Comparison of ENCODE assay signal across 8 mouse cellular contexts in the genomic region with DNA sequence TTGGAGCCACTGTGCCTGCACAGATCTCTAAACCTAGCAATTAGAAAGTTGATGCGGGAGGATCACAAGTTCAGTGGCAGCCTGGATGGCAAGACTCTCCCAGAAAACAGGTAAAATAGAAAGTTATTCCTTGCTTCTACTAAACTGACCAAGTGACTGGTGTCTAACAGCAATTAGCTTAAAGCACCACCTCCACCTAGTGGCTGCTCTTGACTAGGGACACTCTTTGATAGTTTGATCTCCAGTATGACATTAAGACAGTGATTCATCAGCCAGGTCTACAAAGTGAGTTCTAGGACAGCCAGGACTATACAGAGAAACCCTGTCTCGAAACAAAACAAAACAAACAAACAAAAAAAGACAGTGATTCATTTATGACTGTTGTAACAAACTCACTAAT. TPM values are rescaled to one million over a fixed set of nuclear protein-coding genes. Genes with fewer than 3 reads are reported as not detected.
A peak's percentile ranks its signal among the peaks of the same experiment; 100 is the strongest.
DNase-seq lines count a peak whose midpoint lies in the region; ATAC-seq lines count a peak whose summit lies in the region.

No protein-coding gene starts in this region.

- peak; percentile 21 for DNase-seq in heart, postnatal 4 days
- no peak for DNase-seq in heart, adult 9 months (ENCODE audit: low spot score in 2 of 2)
- DNase-seq in B cell, adult 2 months: peak; percentile 43 to 54
- DNase-seq in R1 (ENCODE audit: low read depth, low spot score): peak; percentile 75
- DNase-seq in kidney, postnatal 10 days: peak; percentile 55
- DNase-seq in layer of hippocampus, postnatal 14 days (ENCODE audit: low spot score in 2 of 2): no peak
- no peak for DNase-seq in urinary bladder, postnatal 25 days (ENCODE audit: low spot score)

- no peak for ATAC-seq in activated CD4-positive, CD25-positive, alpha-beta regulatory T cell, adult 4 months

RNA-seq across cellular contexts. Expression of gene Arl1, which starts 5.3 kb away (rescaled TPM):
- total RNA-seq in heart, postnatal 4 days (2021): 10 to 100 TPM; 92.5 to 99.5 TPM
- 10 to 100 TPM; 50.0 to 64.7 TPM for polyA plus RNA-seq in activated CD4-positive, CD25-positive, alpha-beta regulatory T cell, adult 4 months (2017; shearing (Covaris generic))
- 100 to 1,000 TPM; 124 to 129 TPM for total RNA-seq in layer of hippocampus, postnatal 14 days (2021)

RNA-seq across cellular contexts. Expression of gene Spic, which starts 40.5 kb away (rescaled TPM):
- total RNA-seq in heart, postnatal 4 days (2021): not detected
- polyA plus RNA-seq in activated CD4-positive, CD25-positive, alpha-beta regulatory T cell, adult 4 months (2017; shearing (Covaris generic)): 1 to 10 TPM in 1 of 2 experiments, not detected in 1; 3.4 TPM
- total RNA-seq in layer of hippocampus, postnatal 14 days (2021): not detected

Comparison
In these comparisons a context has a peak if more than half of its experiments do, and no peak if none do; other contexts are left out.
1. DNase-seq: peak in heart, postnatal 4 days (single experiment), B cell, adult 2 months (2 of 2), R1 (single experiment) and kidney, postnatal 10 days (single experiment); none in heart, adult 9 months (0 of 2), layer of hippocampus, postnatal 14 days (0 of 2) and urinary bladder, postnatal 25 days (single experiment).